Mouse (Mus musculus) forebrain, embryonic 15.5 days (tissue): Measurements from ENCODE around the gene Grm1. TPM values are rescaled to one million over a fixed set of nuclear protein-coding genes. Genes with fewer than 3 reads are reported as not detected.
"Not testable (repeated sequence)": the region's sequence is repeated elsewhere in the genome, so short reads cannot be mapped to it uniquely, and the experiment has no call there.

Experiments
- ATAC-seq: fragments of 200-750 bp; cut with Nextera tagmentation; replicated peaks from 2 replicates; pipeline ENCODE4 v1.8.0; 2017; ENCODE audit warnings: mild to moderate bottlenecking, moderate TSS enrichment, moderate library complexity
- H3K27ac ChIP-seq: fragments of 300-500 bp; sonication (generic); replicated peaks from 2 replicates; pipeline ENCODE4 v1.5.1; 2015; ENCODE audit warnings: mild to moderate bottlenecking, inconsistent platforms
- H3K27me3 ChIP-seq: fragments of 300-500 bp; sonication (generic); 2 replicates; pipeline ENCODE4 v1.6.1; 2015; ENCODE audit warnings: inconsistent platforms
- H3K36me3 ChIP-seq: fragments of 300-500 bp; sonication (generic); 2 replicates; pipeline ENCODE4 v1.6.1; 2015; ENCODE audit warnings: mild to moderate bottlenecking, inconsistent platforms
- H3K4me1 ChIP-seq: fragments of 300-500 bp; sonication (generic); 2 replicates; pipeline ENCODE4 v1.6.1; 2015; ENCODE audit warnings: inconsistent platforms
- H3K4me2 ChIP-seq: fragments of 300-500 bp; sonication (generic); replicated peaks from 2 replicates; pipeline ENCODE4 v1.6.1; 2015; ENCODE audit warnings: mild to moderate bottlenecking, inconsistent platforms
- H3K4me3 ChIP-seq: fragments of 300-500 bp; sonication (generic); 2 replicates; pipeline ENCODE4 v1.5.1; 2015; ENCODE audit warnings: mild to moderate bottlenecking, inconsistent platforms
- H3K9ac ChIP-seq: fragments of 300-500 bp; sonication (generic); replicated peaks from 2 replicates; pipeline ENCODE4 v1.6.1; 2015; ENCODE audit warnings: mild to moderate bottlenecking, inconsistent platforms
- H3K9me3 ChIP-seq: fragments of 300-500 bp; sonication (generic); 2 replicates; pipeline ENCODE4 v1.6.1; 2016; ENCODE audit warnings: inconsistent platforms
- WGBS: fragments of 180-500 bp; shearing (Covaris S2); methylation state at CpG from one replicate; pipeline ENCODE4 v1.1.7; 2015; ENCODE audit warnings: mixed read lengths; 5-methylcytosine and 5-hydroxymethylcytosine counted together
- polyA plus RNA-seq: library from polyadenylated mRNA; unstranded; fragments of >200 nt; fragmentation: Nextera tagmentation; extraction: Ambion mirVana; gene quantifications from 2 replicates; pipeline ENCODE4 v1.2.1, GENCODE M21; 2015

The Grm1 gene
- 5.9 and 6.2 TPM in 2 replicates for polyA plus RNA-seq

DNA sequence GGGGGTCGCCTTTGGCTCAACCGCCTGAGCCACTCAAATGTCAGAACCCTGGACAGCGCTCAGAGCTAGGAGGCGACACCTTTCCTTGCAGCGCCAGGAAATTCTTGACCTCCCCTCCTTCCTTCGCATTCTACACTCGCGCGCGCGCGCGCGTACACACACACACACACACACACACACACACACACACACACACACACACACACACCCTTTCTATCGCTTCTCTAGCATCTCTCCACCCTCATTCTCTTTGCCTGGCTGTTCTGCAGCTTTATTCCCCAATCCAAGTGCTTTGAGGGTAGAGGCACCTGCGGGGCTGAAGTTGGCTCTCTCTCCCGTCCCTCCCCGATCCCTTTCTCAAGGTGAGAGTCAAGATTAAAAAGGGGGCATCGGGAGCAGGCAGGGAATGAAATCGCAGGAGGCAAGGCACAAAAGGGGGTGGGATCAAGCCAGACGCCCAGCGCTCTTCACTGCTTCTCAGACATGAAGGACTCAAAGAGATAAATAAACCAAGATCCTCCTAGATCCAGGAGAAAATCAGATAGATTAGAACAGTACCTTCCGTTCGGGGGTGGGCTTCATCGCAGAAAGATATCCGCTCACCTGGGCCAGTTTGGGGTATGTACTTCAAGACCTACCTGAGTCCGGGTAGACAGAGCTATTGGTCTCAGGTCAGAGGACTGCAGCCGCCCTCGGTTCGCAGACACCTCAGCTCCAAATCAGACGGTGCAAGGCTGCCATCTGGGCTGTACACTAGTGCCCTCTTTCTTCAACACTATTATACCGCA, at the start of gene Grm1:
TSS of gene Grm1 (minus strand) at position 746 of the 788 bp plus-strand sequence.
- 4% methylated on average over 27 of the region's 32 CpGs for WGBS
- ATAC-seq, result peak; percentile 89
- Histone ChIP-seq H3K27me3 (peaks cover 20% of the 10 kb centered on the region; the same call in 1 of the 2 replicates), H3K27ac (0 out of 2 replicates have a peak within 1 kb of the TSS, but pooled peaks have one; percentile 12), H3K4me2 (peak within 1 kb of the TSS; percentile 61), H3K4me1 (peaks cover 14% of the 10 kb centered on the region), H3K9me3 (no peaks in the 10 kb centered on the region), H3K4me3 (peak within 1 kb of the TSS; percentile 47), H3K9ac (peak within 1 kb of the TSS; percentile 54), H3K36me3 (no peaks in the 10 kb centered on the region)

DNA sequence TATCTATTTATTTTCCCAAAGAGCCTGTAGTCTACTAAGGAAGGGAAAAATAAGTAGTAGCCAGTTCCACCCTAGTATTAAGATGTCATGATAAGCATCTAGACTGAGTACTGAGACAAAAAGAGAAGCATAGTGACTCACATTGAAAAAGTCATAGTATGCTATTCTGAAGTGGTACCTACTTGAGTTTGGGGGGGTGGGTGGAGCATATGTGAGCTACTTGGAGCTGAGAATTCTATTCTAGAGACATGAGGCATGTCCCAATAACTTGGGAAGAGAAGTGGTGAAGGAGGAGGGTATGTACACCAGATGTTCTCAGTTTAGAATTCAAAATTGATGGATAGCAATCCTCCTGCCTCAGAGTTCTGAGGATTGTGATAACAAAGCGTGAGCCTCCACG, 39.6 kb upstream of the Grm1 start:
- Histone ChIP-seq H3K27me3 (no peaks in the 10 kb centered on the region), H3K4me3 (no peak overlapping the region), H3K9me3 (no peaks in the 10 kb centered on the region), H3K27ac (no peak overlapping the region), H3K4me2 (no peak overlapping the region), H3K9ac (no peak overlapping the region), H3K36me3 (no peaks in the 10 kb centered on the region), H3K4me1 (no peaks in the 10 kb centered on the region)
- ATAC-seq, result no peak
- WGBS, result 95% methylated on average over 2 of the region's 2 CpGs

- 61% methylated on average over 4 of the region's 4 CpGs for WGBS
- no peaks in the 10 kb centered on the region for H3K9me3 ChIP-seq
- no peak overlapping the region for H3K9ac ChIP-seq
- H3K4me2 ChIP-seq, result no peak overlapping the region
- H3K4me1 ChIP-seq, result no peaks in the 10 kb centered on the region
- H3K27me3 ChIP-seq, result no peaks in the 10 kb centered on the region
- ATAC-seq, result peak; percentile 53; the same call in 1 of the 2 replicates
- no peaks in the 10 kb centered on the region for H3K36me3 ChIP-seq
- H3K27ac ChIP-seq, result no peak overlapping the region
- no peak overlapping the region for H3K4me3 ChIP-seq
Observed at GRCm38 (mm10) chr10:11098475-11099044, 16.4 kb upstream of the Grm1 start.

GRCm38 (mm10) chr10:11086348-11086747, 4.2 kb upstream of the Grm1 start:
- Histone ChIP-seq H3K4me3 (no peak overlapping the region), H3K27ac (no peak overlapping the region), H3K4me1 (peaks cover 3% of the 10 kb centered on the region), H3K27me3 (peaks cover 5% of the 10 kb centered on the region; the same call in 1 of the 2 replicates), H3K9me3 (no peaks in the 10 kb centered on the region), H3K4me2 (no peak overlapping the region), H3K9ac (no peak overlapping the region), H3K36me3 (no peaks in the 10 kb centered on the region)
- 89% methylated on average over 3 of the region's 3 CpGs for WGBS
- no peak for ATAC-seq

DNA sequence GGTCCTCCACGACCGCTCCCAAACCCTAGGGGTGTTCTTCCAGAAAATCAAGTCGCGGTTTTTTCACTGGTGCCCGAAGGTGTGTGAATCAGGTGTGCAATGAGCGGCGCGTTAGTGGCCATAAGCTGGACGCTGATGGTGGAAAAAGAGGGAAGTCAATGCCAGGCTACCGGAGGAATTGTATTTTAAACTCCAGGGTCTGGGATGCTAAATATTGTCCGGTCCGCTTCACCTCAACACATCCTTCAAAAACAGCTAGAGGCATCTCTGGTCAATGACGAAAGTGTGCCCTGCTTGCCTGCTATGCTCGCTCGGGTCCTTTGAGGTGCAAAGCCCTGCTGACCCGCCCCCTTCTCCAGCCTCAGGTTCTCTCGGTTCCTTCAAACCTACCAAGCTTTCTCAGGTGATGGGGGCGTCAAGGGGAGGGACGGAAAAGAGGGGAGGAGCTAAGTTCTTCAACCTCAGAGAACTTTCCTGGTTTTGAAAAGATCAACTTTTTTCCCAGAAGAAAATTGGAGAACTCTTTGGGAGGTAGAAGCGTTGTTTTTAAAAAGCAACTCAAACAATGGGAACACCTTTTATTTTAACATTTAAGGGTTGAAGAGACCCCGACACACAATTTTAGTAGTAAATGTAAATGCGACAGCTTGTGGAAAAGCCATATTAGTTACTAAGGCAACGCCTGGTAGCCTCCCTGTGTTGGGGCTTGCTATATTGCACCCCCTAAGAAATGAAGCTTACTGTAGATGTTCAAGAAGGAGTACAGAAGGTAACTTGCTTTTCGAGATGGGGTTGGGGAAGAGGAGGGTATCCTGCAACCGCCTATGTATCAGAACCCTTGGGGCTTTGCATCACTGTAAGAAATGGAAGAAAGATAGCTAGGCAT, 1.2 kb downstream of the Grm1 start:
- peak; percentile 63 for ATAC-seq
- Histone ChIP-seq H3K9ac (peak overlapping the region; percentile 54), H3K27ac (no peak overlapping the region), H3K27me3 (peaks cover 20% of the 10 kb centered on the region; the same call in 1 of the 2 replicates), H3K9me3 (no peaks in the 10 kb centered on the region), H3K4me3 (peak overlapping the region; percentile 47), H3K4me2 (peak overlapping the region; percentile 61), H3K36me3 (no peaks in the 10 kb centered on the region), H3K4me1 (peaks cover 14% of the 10 kb centered on the region)
- 9% methylated on average over 25 of the region's 25 CpGs for WGBS

DNA sequence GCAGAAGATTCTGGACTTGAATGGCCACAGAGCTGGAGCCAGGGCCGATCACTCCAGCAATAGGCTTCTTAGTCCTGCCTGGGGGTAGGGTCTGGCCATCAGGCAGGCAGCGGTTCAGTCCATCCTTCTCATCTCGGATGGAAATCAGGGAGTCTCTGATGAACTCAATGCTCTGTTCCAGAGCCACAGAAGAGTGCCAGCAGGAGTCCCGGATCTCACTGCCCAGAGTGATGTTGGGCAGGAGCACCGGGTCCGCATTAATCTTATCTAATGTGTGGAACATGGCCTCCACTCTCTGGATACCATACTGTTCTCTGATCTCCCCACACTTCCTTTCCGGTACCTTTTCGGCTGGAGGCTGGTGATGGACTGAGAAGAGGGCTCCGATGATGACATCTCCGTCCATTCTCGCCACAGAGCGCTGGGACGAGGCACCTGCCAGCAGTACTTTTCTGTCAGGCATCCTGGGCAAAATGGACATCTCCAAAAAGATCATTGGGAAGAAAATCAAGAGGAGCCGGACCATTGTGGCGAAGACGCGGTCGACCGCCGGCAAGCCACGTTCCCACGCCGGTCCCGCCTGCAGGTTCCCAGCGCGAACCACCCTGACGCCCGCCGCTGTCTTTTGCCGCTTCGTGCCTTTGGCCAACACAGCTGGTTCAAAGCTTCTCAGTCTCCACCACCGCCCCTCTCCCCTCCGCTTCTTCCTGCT, 2.0 kb downstream of the Grm1 start:
- Histone ChIP-seq H3K27ac (no peak overlapping the region), H3K4me2 (peak overlapping the region; percentile 61), H3K36me3 (no peaks in the 10 kb centered on the region), H3K27me3 (peaks cover 20% of the 10 kb centered on the region; the same call in 1 of the 2 replicates), H3K4me3 (peak overlapping the region; percentile 47), H3K4me1 (peaks cover 14% of the 10 kb centered on the region), H3K9ac (peak overlapping the region; percentile 36; the same call in 1 of the 2 replicates), H3K9me3 (no peaks in the 10 kb centered on the region)
- ATAC-seq, result 0 out of 2 replicates have a peak, but pooled peaks have one; percentile 34
- WGBS, result 6% methylated on average over 33 of the region's 33 CpGs

- no peaks in the 10 kb centered on the region for H3K9me3 ChIP-seq
- no peaks in the 10 kb centered on the region for H3K36me3 ChIP-seq
- no peak overlapping the region for H3K9ac ChIP-seq
- H3K4me1 ChIP-seq, result peaks cover 14% of the 10 kb centered on the region
- WGBS, result 78% methylated on average over 8 of the region's 8 CpGs
- H3K4me2 ChIP-seq, result peak overlapping the region; percentile 61
- H3K27ac ChIP-seq, result no peak overlapping the region
- peaks cover 20% of the 10 kb centered on the region; the same call in 1 of the 2 replicates for H3K27me3 ChIP-seq
- ATAC-seq, result no peak
- peak overlapping the region; percentile 47 for H3K4me3 ChIP-seq
Observed at GRCm38 (mm10) chr10:11079506-11079905, 2.6 kb downstream of the Grm1 start.

GRCm38 (mm10) chr10:11065136-11065535, 17.0 kb downstream of the Grm1 start:
- Histone ChIP-seq H3K27me3 (no peaks in the 10 kb centered on the region), H3K9ac (no peak overlapping the region), H3K9me3 (no peaks in the 10 kb centered on the region), H3K27ac (no peak overlapping the region), H3K36me3 (no peaks in the 10 kb centered on the region), H3K4me1 (no peaks in the 10 kb centered on the region), H3K4me3 (no peak overlapping the region), H3K4me2 (no peak overlapping the region)
- WGBS, result 80% methylated on average over 2 of the region's 2 CpGs
- no peak for ATAC-seq

DNA sequence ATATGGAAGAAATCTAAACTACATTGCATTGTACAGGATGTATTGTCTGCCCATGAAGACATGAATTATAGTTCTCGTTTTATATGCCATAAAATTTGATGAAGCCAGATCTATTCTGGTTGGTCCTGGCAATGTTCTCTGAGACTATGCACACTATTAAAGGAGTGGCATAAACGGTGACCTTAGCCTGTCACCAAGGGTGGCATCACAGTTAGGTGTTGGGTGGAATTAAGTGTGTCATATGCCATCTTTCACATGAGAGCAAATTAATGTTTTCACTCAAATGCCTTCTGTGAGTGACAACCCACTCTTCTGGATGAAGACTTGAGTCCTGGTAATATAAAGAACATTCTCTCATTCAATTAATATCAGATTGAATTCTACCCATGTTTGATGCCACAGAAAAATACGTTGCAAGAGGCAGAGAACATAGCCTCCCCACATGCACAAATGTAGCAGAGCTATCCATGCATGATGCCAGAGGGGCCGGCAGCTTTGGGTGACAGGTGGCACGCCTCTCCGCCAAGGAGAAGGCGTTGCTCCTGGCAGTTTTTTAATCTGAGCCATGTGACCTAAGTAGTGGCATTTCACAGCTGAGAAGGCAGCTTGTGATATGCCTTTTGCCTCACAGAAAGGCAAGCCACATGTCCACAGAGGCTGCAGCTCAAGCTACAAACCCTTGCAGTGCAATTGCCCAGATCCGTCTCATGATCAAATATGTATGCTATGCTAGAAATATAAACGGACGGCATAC, 20.7 kb downstream of the Grm1 start:
- ATAC-seq, result peak; percentile 95
- Histone ChIP-seq H3K4me3 (no peak overlapping the region), H3K27ac (peak overlapping the region; percentile 28; the same call in 1 of the 2 replicates), H3K9ac (no peak overlapping the region), H3K4me2 (no peak overlapping the region), H3K4me1 (no peaks in the 10 kb centered on the region), H3K36me3 (no peaks in the 10 kb centered on the region), H3K9me3 (no peaks in the 10 kb centered on the region), H3K27me3 (no peaks in the 10 kb centered on the region)
- WGBS, result 54% methylated on average over 10 of the region's 10 CpGs

- Histone ChIP-seq H3K36me3 (no peaks in the 10 kb centered on the region), H3K9me3 (no peaks in the 10 kb centered on the region), H3K27ac (no peak overlapping the region), H3K4me2 (no peak overlapping the region), H3K4me3 (no peak overlapping the region), H3K9ac (no peak overlapping the region), H3K4me1 (peaks cover 2% of the 10 kb centered on the region; the same call in 1 of the 2 replicates), H3K27me3 (no peaks in the 10 kb centered on the region)
- ATAC-seq, result no peak
- 80% methylated on average over 7 of the region's 7 CpGs for WGBS
Observed at GRCm38 (mm10) chr10:11049361-11049760, 32.8 kb downstream of the Grm1 start.

GRCm38 (mm10) chr10:11045421-11045820, 36.7 kb downstream of the Grm1 start:
- H3K27ac ChIP-seq, H3K9ac ChIP-seq, H3K4me1 ChIP-seq, H3K4me2 ChIP-seq, ATAC-seq, H3K4me3 ChIP-seq, H3K9me3 ChIP-seq, H3K27me3 ChIP-seq, H3K36me3 ChIP-seq: not testable (repeated sequence)
- WGBS, result 69% methylated on average over 13 of the region's 13 CpGs
